Mouse (Mus musculus) kidney, adult 9 months (tissue): ENCODE measurements around the gene Rph3al.
A peak's percentile ranks its signal among the peaks of the same experiment; 100 is the strongest.

Experiments
- DNase-seq: peaks from one replicate; pipeline ENCODE4 v3.0.0; 2022

The Rph3al gene

GRCm38 (mm10) chr11:75904501-75904900 lies 33.7 kb downstream of the Rph3al start:
- peak; percentile 40 for DNase-seq

DNA sequence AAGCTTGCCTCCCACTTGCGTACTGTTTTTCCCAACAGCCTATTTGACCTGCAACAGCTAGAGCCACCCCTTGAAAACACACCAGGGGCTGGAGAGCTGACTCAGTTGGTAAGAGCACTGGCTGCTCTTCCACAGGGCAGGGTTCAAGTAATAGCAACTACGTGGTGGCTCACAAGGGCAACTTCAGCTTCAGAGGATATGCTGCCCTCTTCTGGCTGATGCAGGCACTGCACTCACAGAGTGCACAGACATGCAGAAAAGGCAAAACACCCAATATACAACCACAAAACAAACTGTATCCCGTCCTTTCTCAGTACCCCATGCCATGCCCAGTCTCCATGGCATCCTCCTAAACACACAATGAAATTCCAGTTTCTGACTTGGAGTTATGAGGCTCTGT lies 34.7 kb downstream of the Rph3al start:
- peak; percentile 45 for DNase-seq

DNA sequence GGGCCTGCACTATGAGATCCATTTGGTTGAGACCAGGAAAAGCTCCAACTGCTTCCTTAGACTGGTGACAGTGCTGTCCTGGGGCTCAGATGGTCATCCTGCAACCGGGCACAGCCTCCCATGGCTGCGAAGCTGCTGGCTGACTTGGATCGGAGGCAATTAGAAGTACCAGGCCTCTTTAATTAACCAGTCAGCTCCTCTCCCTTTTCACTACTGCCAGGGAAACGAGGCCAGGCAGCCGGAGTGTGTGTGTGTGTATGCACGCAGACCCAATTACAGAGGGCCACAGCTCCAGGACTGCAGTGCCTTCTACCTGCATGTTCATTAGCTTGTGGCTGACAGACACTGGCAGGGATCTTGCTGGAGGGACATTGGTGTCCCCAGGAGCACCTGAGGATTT lies 36.9 kb downstream of the Rph3al start:
- DNase-seq: no peak

DNA sequence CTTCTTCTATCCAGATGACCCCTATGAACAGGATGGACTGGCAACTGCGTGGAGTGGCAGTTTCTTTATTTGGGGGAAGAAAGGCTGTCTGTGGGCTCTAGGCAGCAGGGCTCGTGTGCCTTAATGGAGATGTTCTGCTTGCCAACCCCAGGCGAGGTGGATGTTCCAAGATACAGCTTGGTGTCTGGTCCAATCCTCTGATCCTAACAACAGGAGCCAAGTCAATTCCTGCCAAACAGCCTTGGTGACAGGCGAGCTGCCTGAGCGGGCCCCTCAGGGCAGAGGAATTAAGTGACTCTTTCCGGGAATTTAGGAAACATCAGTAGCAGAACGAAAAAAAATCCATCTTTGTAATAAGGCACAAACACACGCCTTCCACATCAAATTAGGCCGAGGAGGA lies 38.6 kb downstream of the Rph3al start:
- no peak for DNase-seq

DNA sequence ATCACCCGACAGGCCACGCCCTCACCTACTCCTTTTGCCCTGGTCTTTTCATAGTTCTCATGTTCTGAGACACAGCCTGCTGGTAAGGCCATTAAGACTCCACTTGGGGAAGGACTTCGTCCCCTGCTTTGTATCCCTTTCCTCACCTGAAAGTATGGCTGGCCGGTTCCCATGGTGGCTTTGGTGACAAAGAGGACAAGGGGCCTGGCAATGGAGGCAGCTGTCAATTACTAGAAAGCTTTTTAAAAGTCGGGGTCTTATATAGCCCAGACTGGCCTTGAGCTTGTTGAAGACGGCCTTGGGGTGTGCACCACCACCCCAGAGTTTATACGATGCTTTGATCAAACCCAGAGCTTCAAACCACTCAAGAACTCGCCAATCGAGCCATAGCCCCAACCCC lies 39.7 kb downstream of the Rph3al start:
- no peak for DNase-seq

GRCm38 (mm10) chr11:75894791-75895420 lies 43.3 kb downstream of the Rph3al start:
- DNase-seq: no peak

DNA sequence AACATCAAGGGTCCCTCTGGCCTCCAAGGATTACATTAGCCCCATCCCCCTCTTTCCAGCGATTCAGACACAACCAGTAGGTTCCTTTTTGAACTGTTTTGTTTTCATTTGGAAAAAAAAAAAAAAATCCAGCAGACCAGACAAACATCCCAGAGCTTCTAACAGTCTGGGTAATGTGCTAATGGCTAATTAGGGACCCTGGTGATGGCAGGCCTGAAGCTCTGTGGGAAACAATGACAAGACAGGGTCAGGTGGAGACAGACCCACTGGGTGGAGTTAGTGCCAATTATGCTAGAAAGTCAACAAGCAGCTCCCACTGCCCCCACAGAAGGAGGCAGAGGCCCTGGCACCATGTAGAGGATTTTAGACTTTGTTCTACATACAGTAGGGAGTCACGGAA lies 44.3 kb downstream of the Rph3al start:
- DNase-seq: no peak

- DNase-seq: no peak
Observed at GRCm38 (mm10) chr11:75887349-75887748, 50.9 kb downstream of the Rph3al start.

DNA sequence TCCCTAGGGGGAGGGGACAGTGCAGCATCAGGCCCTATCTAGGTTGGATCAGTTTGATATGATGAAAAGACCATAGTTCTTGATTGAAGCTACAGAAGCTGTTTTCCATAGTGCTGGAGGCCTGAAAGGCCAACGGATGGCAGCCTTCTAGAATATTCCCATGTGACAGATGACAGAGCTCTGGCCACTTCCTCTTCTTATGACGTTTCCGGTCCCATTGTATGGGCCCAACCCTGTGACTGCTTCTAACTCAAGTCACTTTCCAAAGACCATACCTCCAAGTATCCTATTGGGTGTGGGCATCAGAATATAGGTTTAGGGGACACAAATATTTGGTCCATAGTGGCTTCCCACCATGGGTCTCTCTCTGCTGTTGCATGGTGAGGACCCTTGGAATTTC lies 57.0 kb downstream of the Rph3al start:
- DNase-seq: no peak

- peak; percentile 29 for DNase-seq
Observed at GRCm38 (mm10) chr11:75880064-75880463, 58.2 kb downstream of the Rph3al start.

GRCm38 (mm10) chr11:75878460-75878859 lies 59.8 kb downstream of the Rph3al start:
- DNase-seq: no peak

- DNase-seq: no peak
Observed at GRCm38 (mm10) chr11:75876043-75876780, 62.0 kb downstream of the Rph3al start.

- DNase-seq: no peak
Observed at GRCm38 (mm10) chr11:75871688-75872087, 66.5 kb downstream of the Rph3al start.

DNA sequence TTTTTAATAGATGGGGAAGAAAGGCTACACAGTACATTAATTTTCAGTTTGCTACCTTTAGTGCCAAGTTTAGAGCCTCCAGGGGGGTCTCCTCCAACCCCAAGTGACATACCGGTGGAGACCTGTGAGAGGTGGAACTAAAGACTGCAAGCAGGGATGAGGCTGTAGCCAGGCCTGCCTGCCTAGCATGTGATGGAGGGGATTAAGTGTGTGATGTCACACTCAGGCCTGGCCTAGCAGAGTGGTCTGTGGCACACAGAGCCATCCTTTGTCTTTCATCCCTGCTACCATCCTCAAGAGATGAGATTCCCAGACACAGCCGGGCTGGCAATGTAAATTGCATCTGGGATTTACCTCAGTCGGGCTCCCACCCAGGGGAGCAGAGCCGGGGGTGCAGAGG lies 67.3 kb downstream of the Rph3al start:
- no peak for DNase-seq

DNA sequence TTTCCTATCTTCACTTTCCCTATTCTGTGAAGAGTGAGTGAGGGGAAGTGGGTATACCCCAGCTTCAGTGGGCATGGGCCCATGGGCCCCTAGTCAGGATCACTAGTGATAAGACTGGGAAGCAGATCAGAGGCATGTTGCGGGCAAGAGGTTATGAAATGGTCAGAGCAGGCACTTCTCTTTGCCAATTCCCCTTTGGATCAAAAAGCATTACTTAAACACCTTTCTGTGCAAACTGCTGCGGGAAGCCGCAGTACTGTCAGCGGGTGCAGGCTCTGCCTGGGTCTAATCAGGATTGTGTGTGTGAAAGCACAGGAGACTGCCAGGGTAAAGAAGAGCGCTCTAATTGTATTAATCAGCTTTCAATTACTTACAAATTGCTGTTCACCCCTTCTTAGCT lies 67.8 kb downstream of the Rph3al start:
- no peak for DNase-seq

GRCm38 (mm10) chr11:75869898-75870297 lies 68.3 kb downstream of the Rph3al start:
- no peak for DNase-seq

DNA sequence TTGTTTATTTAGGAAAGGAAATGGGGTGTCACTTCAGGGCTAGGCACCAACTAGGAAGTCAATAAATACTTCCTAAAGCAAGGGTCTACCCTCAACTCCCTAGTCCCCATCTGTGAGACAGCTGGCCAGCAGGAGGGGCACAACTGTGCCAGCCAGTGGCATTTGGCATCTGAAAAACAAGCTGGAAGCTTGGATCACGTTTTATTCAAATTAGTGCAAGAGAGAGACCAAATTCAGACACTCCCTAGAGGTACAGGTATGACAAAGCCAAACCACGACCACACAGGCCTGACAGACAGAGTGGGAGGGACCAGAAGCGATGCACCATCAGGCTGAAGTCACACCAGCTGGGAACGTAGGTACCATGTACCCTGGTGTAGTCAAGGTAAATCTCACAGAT lies 71.4 kb downstream of the Rph3al start:
- DNase-seq: no peak

GRCm38 (mm10) chr11:75865859-75866258 lies 72.4 kb downstream of the Rph3al start:
- DNase-seq: no peak

GRCm38 (mm10) chr11:75865253-75865619 lies 73.0 kb downstream of the Rph3al start:
- DNase-seq: no peak

- no peak for DNase-seq
Observed at GRCm38 (mm10) chr11:75864529-75865252, 73.5 kb downstream of the Rph3al start.

- DNase-seq: no peak
Observed at GRCm38 (mm10) chr11:75862466-75862865, 75.8 kb downstream of the Rph3al start.

DNA sequence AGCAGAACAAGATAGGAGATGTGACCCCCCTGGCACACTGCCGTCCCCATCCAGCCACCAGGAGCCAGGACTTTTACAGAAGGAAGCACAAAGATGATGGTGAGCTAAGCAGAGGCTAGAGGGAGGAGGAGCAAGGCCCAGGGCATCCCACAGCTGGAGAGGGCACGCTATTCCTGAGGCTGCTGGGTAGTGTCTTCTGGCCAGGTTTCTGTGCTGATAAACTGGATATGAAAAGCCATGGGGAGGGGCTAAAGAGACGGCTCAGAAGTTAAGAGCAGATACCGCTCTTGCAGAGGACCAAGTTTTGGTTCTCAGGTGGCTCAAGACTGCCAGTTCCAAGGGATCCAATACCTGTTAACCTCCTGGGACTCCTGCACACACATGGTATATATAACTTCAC lies 76.6 kb downstream of the Rph3al start:
- no peak for DNase-seq

DNA sequence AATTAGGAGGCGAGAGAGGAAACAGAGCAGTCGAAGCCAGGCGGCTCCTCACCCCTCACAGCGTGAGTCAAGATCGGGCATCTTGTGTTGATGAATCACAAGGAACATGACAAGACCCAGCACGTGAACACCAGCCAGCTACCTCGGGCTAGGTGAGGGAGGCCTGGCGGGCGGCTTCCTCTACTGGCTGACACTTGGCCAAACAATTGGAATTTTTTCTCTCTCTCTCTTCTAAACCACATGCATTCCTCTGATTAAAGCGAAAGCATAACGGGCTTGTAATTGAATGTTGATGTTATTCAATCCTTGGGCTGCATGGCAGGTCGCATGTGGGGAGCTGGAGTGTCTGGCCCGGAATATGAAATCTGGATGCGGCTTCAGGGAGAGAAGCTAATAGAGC lies 77.0 kb downstream of the Rph3al start:
- DNase-seq: no peak

DNA sequence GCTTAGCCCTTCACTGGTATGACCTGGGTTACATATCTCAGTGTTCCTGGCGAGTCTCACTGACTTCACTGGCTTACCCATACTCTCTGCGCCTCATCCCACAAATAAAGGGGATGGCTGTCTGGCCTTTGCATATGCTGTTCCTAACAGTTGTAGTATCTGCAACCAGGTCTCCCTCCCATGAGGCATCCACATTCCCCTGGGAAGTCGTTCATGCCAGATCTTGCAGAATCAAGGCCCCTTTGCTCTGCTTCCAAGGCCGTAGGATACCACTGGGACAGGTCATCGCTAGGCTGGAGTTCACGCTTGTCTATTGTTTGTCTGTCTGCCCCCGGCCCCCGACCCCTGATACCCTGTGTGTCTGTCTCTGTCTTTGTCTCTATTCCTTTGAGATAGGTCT lies 78.8 kb downstream of the Rph3al start:
- DNase-seq: no peak
